In the genomic region with DNA sequence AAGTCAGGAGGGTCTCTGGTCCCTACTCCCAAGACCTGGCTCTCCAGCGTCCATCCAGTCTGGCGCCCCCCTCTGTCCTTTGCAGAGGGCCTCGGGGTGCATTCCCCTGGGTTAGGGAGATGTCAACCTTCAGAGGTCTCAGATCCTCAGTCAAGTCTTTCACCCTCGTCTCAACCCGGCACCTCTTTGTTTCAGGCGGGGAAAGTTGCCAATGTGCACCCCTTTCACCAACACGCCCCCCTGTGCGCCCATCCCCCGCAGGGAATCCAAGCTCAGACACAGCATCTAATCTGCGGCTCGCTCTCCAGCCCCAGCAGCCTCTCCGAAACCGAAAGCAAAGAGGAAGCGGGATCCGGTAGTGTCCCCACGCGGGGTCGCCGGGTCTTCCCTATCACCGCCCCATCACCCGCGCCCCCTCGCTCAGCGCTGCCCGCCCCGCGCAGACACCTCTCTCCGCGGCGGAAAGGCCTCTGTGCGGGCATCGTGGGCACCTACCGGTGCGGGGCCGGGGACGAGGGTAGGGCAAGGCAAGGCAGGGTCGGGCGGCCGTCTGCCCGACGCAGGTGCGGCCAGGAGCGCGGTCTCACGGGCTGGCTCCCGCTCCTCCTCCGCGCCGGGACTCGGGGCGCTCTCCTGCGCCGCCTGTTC, we compare ENCODE assay signal across 8 mouse cellular contexts. TPM values are rescaled to one million over a fixed set of nuclear protein-coding genes. Genes with fewer than 3 reads are reported as not detected.
DNase-seq lines count a peak whose midpoint lies in the region; ATAC-seq and TF ChIP-seq lines count a peak whose summit lies in the region.

No protein-coding gene starts in this region.

- peak overlapping the region; percentile 95 for H3K4me3 ChIP-seq in intestine, postnatal 0 days (ENCODE audit: low read depth, low read length)
- H3K4me3 ChIP-seq in limb, embryonic 14.5 days (replicated peaks; ENCODE audit: low read length), result peak overlapping the region; percentile 86
- H3K4me3 ChIP-seq in midbrain, embryonic 14.5 days (replicated peaks; ENCODE audit: low read depth, low read length), result peak overlapping the region; percentile 90

- peak; percentile 44 to 58 for DNase-seq in left cerebral cortex, adult 18-20 months (ENCODE audit: low spot score in 2 of 2)
- DNase-seq in left cerebral cortex, adult 11 months (ENCODE audit: low spot score), result no peak
- peak; percentile 61 for DNase-seq in embryo, embryonic 11 days
- DNase-seq in heart, adult 11 months, result peak; percentile 97
- DNase-seq in limb, embryonic 14.5 days (ENCODE audit: low spot score), result no peak
- DNase-seq in midbrain, embryonic 14.5 days, result peak; percentile 78
- DNase-seq in spleen, postnatal 14 days (ENCODE audit: low spot score in 2 of 2), result peak; percentile 16 to 39

- TF ChIP-seq CTCF in intestine, postnatal 0 days (IDR thresholded peaks at IDR 0.05; ENCODE audit: low read depth), result peak; percentile 70

- TF ChIP-seq POLR2A in limb, embryonic 14.5 days (IDR thresholded peaks at IDR 0.05; ENCODE audit: borderline replicate concordance, extremely low read depth, insufficient read depth, insufficient read length), result no peak

- H3K36me3 ChIP-seq in intestine, postnatal 0 days (ENCODE audit: control insufficient read depth, insufficient read depth), result no peaks in the 10 kb centered on the region
- H3K36me3 ChIP-seq in limb, embryonic 14.5 days (ENCODE audit: control insufficient read depth, insufficient read depth, low read length), result no peaks in the 10 kb centered on the region
- no peaks in the 10 kb centered on the region for H3K36me3 ChIP-seq in midbrain, embryonic 14.5 days (ENCODE audit: control insufficient read depth, insufficient read depth, low read length)

- no peaks in the 10 kb centered on the region for H3K4me1 ChIP-seq in intestine, postnatal 0 days (replicated peaks; ENCODE audit: control insufficient read depth, insufficient read depth, low read length)
- no peaks in the 10 kb centered on the region for H3K4me1 ChIP-seq in limb, embryonic 14.5 days (ENCODE audit: control insufficient read depth, insufficient read depth, low read length)
- H3K4me1 ChIP-seq in midbrain, embryonic 14.5 days (ENCODE audit: control insufficient read depth, insufficient read depth, low read length), result peaks cover 9% of the 10 kb centered on the region

- H3K9me3 ChIP-seq in intestine, postnatal 0 days (ENCODE audit: control insufficient read depth), result no peaks in the 10 kb centered on the region
- no peaks in the 10 kb centered on the region for H3K9me3 ChIP-seq in limb, embryonic 14.5 days (ENCODE audit: control insufficient read depth, low read length)
- H3K9me3 ChIP-seq in midbrain, embryonic 14.5 days (ENCODE audit: control insufficient read depth, low read length), result no peaks in the 10 kb centered on the region

- H3K4me2 ChIP-seq in intestine, postnatal 0 days (replicated peaks; ENCODE audit: low read depth), result peak overlapping the region; percentile 91
- peak overlapping the region; percentile 88 for H3K4me2 ChIP-seq in limb, embryonic 14.5 days (replicated peaks; ENCODE audit: low read depth, low read length, severe bottlenecking)
- peak overlapping the region; percentile 79 for H3K4me2 ChIP-seq in midbrain, embryonic 14.5 days (ENCODE audit: low read length)

- peak; percentile 63 for ATAC-seq in intestine, postnatal 0 days
- ATAC-seq in limb, embryonic 14.5 days (ENCODE audit: low FRiP score, low read depth), result peak; percentile 61
- ATAC-seq in midbrain, embryonic 14.5 days (ENCODE audit: low FRiP score, low TSS enrichment), result peak; percentile 74

- H3K27ac ChIP-seq in intestine, postnatal 0 days (ENCODE audit: low read depth, low read length), result peak overlapping the region; percentile 6; the same call in 1 of the 2 replicates
- no peak overlapping the region for H3K27ac ChIP-seq in limb, embryonic 14.5 days (replicated peaks; ENCODE audit: low read depth, low read length)
- H3K27ac ChIP-seq in midbrain, embryonic 14.5 days (replicated peaks; ENCODE audit: low read depth, low read length), result peak overlapping the region; percentile 92

- H3K27me3 ChIP-seq in intestine, postnatal 0 days (replicated peaks; ENCODE audit: control insufficient read depth, insufficient read depth, low read length), result 0 out of 2 replicates have a peak, but pooled peaks cover 4% of the 10 kb centered on the region
- peaks cover 12% of the 10 kb centered on the region; the same call in 1 of the 2 replicates for H3K27me3 ChIP-seq in limb, embryonic 14.5 days (ENCODE audit: control insufficient read depth, insufficient read depth, low read length)
- H3K27me3 ChIP-seq in midbrain, embryonic 14.5 days (ENCODE audit: control insufficient read depth, insufficient read depth, low read length), result no peaks in the 10 kb centered on the region

- H3K9ac ChIP-seq in intestine, postnatal 0 days (ENCODE audit: low read depth, low read length), result peak overlapping the region; percentile 84
- peak overlapping the region; percentile 77 for H3K9ac ChIP-seq in limb, embryonic 14.5 days (ENCODE audit: low read depth, low read length, severe bottlenecking)
- H3K9ac ChIP-seq in midbrain, embryonic 14.5 days (replicated peaks; ENCODE audit: low read length), result peak overlapping the region; percentile 96

- under 1% methylated on average over 45 of the region's 53 CpGs for WGBS in intestine, postnatal 0 days
- WGBS in limb, embryonic 14.5 days, result under 1% methylated on average over 43 of the region's 53 CpGs
- WGBS in midbrain, embryonic 14.5 days, result under 1% methylated on average over 43 of the region's 53 CpGs

RNA-seq across cellular contexts. Expression of a gene that starts 0.8 kb away (rescaled TPM):
- 10 to 100 TPM; 24.8 to 25.5 TPM for total RNA-seq in left cerebral cortex, adult 18-20 months (2021)
- 8.6 and 11.9 TPM in 2 replicates for polyA plus RNA-seq in intestine, postnatal 0 days (2015; fragmentation: Nextera tagmentation; extraction: Ambion mirVana)
- 7.3 and 10.9 TPM in 2 replicates for polyA plus RNA-seq in limb, embryonic 14.5 days (2012; rRNA removed)
- polyA plus RNA-seq in limb, embryonic 14.5 days (2014; fragmentation: Nextera tagmentation; extraction: Ambion mirVana), result 7.2 and 7.4 TPM in 2 replicates
- 54.4 and 62.1 TPM in 2 replicates for polyA plus RNA-seq in midbrain, embryonic 14.5 days (2014; fragmentation: Nextera tagmentation; extraction: Ambion mirVana)

RNA-seq across cellular contexts. Expression of a gene that starts 22.4 kb away (rescaled TPM):
- 10 to 100 TPM in 1 of 2 experiments, 1 to 10 TPM in 1; 9.9 to 12.5 TPM for total RNA-seq in left cerebral cortex, adult 18-20 months (2021)
- polyA plus RNA-seq in intestine, postnatal 0 days (2015; fragmentation: Nextera tagmentation; extraction: Ambion mirVana), result 12.2 and 12.6 TPM in 2 replicates
- 4.9 and 5.1 TPM in 2 replicates for polyA plus RNA-seq in limb, embryonic 14.5 days (2012; rRNA removed)
- 2.3 and 2.5 TPM in 2 replicates for polyA plus RNA-seq in limb, embryonic 14.5 days (2014; fragmentation: Nextera tagmentation; extraction: Ambion mirVana)
- polyA plus RNA-seq in midbrain, embryonic 14.5 days (2014; fragmentation: Nextera tagmentation; extraction: Ambion mirVana), result 1.9 and 3.1 TPM in 2 replicates

Comparison
In these comparisons a context has a peak if more than half of its experiments do, and no peak if none do; other contexts are left out.
1. DNase-seq: peak in left cerebral cortex, adult 18-20 months (2 of 2), embryo, embryonic 11 days (single experiment), heart, adult 11 months (single experiment), midbrain, embryonic 14.5 days (single experiment) and spleen, postnatal 14 days (2 of 2); none in left cerebral cortex, adult 11 months (single experiment) and limb, embryonic 14.5 days (single experiment).
2. Peak in every context shown above with its lines, with median percentiles within 50 percentile points of each other: ATAC-seq, H3K4me2 ChIP-seq, H3K4me3 ChIP-seq and H3K9ac ChIP-seq.